Mouse (Mus musculus) v-Abl transformed pro-B cells (cell line): ENCODE measurements around the gene Misp.

Source experiments
- in situ Hi-C, 2 experiments: fragments of 400-800 bp; cut with MboI; formaldehyde crosslinking; loops; one replicate each; pipeline ENCODE4 v1.15.1; 2025; ENCODE audit not compliant: unreplicated experiment in 2 of 2

Gene Misp

GRCm38 (mm10) chr10:79849941-79850628, 29.3 kb downstream of the Misp start:
- in situ Hi-C loops: loop anchor here in 1 of 2 experiments (10.0 kb wide), 1 partner anchor 295 kb away; the partner anchor contains the start of genes Cbarp and Midn

- in situ Hi-C loops: loop anchor here in 1 of 2 experiments (10.0 kb wide), 1 partner anchor 293 kb away; the partner anchor contains the start of genes Cbarp and Midn
These were observed 30.9 kb downstream of the Misp start for GRCm38 (mm10) chr10:79851653-79852052.

GRCm38 (mm10) chr10:79852107-79852789, 31.5 kb downstream of the Misp start:
- in situ Hi-C loops: loop anchor here in 1 of 2 experiments (10.0 kb wide), 1 partner anchor 293 kb away; the partner anchor contains the start of genes Cbarp and Midn

- in situ Hi-C loops: loop anchor here in 1 of 2 experiments (10.0 kb wide), 1 partner anchor 292 kb away; the partner anchor contains the start of genes Cbarp and Midn
These were observed 32.0 kb downstream of the Misp start for GRCm38 (mm10) chr10:79852827-79853226.

GRCm38 (mm10) chr10:79853392-79853791, 32.6 kb downstream of the Misp start:
- in situ Hi-C loops: loop anchor here in 1 of 2 experiments (10.0 kb wide), 1 partner anchor 291 kb away; the partner anchor contains the start of genes Cbarp and Midn

- in situ Hi-C loops: loop anchor here in 1 of 2 experiments (10.0 kb wide), 1 partner anchor 291 kb away; the partner anchor contains the start of genes Cbarp and Midn
These were observed 33.3 kb downstream of the Misp start, which contains the start of gene Ptbp1 for GRCm38 (mm10) chr10:79853860-79854795. Ptbp1 (plus strand) TSS chr10:79854427.

GRCm38 (mm10) chr10:79854801-79855541, 34.2 kb downstream of the Misp start:
- in situ Hi-C loops: loop anchor here in 1 of 2 experiments (10.0 kb wide), 1 partner anchor 290 kb away; the partner anchor contains the start of genes Cbarp and Midn

GRCm38 (mm10) chr10:79855558-79856184, 34.9 kb downstream of the Misp start:
- in situ Hi-C loops: loop anchor here in 1 of 2 experiments (10.0 kb wide), 1 partner anchor 289 kb away; the partner anchor contains the start of genes Cbarp and Midn

- in situ Hi-C loops: loop anchor here in 1 of 2 experiments (10.0 kb wide), 1 partner anchor 289 kb away; the partner anchor contains the start of genes Cbarp and Midn
These were observed 35.5 kb downstream of the Misp start for GRCm38 (mm10) chr10:79856280-79856679.

- in situ Hi-C loops: loop anchor here in 1 of 2 experiments (10.0 kb wide), 1 partner anchor 288 kb away; the partner anchor contains the start of genes Cbarp and Midn
These were observed 36.1 kb downstream of the Misp start for GRCm38 (mm10) chr10:79856704-79857451.

GRCm38 (mm10) chr10:79857452-79857811, 36.6 kb downstream of the Misp start:
- in situ Hi-C loops: loop anchor here in 1 of 2 experiments (10.0 kb wide), 1 partner anchor 287 kb away; the partner anchor contains the start of genes Cbarp and Midn

GRCm38 (mm10) chr10:79857894-79858293, 37.1 kb downstream of the Misp start:
- in situ Hi-C loops: loop anchor here in 1 of 2 experiments (10.0 kb wide), 1 partner anchor 287 kb away; the partner anchor contains the start of genes Cbarp and Midn

- in situ Hi-C loops: loop anchor here in 1 of 2 experiments (10.0 kb wide), 1 partner anchor 286 kb away; the partner anchor contains the start of genes Cbarp and Midn
These were observed 37.8 kb downstream of the Misp start for GRCm38 (mm10) chr10:79858416-79859074.

- in situ Hi-C loops: loop anchor here in 1 of 2 experiments (10.0 kb wide), 1 partner anchor 286 kb away; the partner anchor contains the start of genes Cbarp and Midn
These were observed 38.3 kb downstream of the Misp start for GRCm38 (mm10) chr10:79859116-79859515.

GRCm38 (mm10) chr10:79860079-79860911, 39.5 kb downstream of the Misp start:
- in situ Hi-C loops: no loop called here
